Mouse (Mus musculus): Measurements from ENCODE around the gene Plekha5.
"Not testable (repeated sequence)": the region's sequence is repeated elsewhere in the genome, so short reads cannot be mapped to it uniquely, and the experiment has no call there.

Gene Plekha5

DNA sequence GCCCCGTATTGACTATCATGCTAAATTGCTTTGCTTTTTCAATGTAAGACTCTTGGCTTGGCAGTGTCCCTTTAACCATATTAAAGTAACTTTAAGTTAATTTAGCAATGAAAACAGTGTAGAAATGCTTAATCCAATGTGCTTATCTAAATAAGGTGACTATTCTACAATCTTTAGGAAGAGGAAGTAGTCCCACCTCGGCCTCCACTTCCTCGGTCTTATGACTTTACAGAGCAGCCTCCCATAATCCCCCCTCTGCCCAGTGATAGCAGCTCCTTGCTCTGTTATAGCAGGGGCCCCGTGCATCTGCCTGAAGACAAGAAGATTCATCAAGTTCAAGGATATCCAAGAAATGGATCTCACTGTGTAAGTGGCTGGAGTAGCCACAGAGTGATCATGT lies 156.3 kb downstream of the Plekha5 start:
- DNase-seq = no peak

DNA sequence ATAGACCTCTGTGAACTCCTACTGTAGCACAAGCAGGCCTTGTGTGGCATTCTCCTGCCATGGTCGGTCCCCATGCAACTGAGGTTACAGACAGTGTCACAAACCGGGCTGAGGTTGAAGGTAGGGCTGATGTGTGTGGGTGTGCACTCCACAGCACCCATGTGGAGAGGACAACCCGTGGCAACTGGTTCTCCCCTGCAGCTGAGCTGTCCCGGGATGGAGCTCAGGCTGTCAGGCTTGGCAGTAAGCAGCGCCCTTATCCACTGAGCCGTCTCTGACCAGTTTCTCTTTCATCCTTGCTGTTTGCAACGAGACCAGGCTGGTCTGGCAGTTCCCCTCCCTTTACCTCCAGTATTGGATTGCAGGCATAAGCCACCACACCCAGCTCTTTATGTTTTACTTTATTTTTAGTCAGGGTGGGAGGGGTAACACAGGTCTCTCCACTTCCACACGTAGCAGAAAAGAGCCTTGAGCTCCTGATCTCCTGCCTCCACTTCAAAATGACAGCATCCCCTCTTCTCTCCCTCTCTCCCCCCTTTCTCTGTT lies 162.9 kb downstream of the Plekha5 start:
- DNase-seq = no peak

DNA sequence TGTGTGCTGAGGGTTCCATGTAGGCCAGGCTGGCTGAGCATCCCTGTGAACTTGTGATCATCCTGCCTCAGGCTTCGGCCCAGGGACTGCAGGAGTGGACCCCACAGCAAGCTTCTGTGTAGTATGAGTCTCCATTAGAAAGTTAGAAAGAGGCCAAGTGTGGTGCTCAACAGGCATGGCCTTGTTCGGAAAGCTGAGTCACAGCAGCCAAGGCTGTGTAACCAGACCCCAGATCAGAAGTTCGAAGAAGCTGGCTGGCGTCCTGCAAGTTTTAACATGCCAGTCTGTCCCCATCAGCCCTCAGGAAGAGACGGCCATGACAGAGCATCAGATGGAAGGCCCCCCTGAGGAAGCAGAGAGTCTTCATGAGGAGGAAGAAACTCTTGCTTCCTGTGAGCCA lies 167.5 kb downstream of the Plekha5 start:
- DNase-seq = no peak

DNA sequence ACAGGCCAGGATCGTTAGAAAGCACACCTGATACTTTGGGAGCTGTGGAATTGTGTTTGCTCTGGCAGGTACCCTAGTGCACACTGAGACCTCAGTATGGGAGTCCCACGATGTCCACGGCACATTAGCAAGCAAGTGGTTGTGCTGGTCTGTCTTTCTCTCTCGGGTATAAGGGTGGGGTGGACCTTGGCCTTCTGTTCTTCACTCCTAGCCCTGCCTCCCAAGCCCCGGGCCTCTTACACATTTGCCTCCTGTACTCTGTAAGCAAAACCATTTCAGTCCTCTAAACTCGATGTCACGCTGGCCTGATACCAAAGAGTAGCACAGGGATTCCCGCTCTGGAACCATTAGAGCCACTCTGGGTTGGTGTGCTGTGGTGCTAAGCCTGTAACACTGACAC lies 168.9 kb downstream of the Plekha5 start:
- DNase-seq = no peak

DNA sequence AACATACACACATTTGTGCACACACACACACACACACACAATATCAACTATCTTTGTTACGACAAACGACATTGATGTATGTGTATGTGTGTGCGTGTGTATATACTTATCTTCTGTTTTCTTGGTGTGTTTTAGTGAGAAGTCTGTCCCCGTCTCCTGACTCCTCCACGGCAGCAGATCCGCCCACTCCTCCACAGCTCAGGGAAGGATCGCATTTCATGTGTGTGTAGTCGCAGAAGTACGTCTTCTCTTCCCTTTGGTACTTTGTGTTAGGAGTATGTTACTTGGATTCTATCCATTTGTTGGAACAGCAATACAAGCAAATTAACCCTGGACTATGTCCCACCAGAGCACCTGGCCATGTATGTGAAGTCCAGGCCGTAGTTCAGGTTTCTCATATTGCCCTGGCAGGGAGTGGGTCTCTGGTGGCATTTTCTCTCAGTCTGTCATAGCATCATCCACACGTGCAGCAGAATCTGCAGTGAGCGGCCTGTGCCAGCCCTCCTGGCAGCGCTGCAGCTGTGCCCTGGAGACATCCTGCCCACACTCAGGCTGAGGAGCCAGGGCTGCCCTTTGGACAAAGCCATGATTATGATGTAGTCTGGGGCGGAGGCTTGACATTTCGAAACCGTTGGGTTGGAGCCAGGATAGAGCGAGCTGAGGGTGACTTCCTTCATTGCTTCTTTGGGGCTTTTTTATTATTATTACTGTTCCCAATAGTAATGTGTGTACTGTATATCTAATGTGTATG lies 169.7 kb downstream of the Plekha5 start:
- DNase-seq = peak; percentile 75

DNA sequence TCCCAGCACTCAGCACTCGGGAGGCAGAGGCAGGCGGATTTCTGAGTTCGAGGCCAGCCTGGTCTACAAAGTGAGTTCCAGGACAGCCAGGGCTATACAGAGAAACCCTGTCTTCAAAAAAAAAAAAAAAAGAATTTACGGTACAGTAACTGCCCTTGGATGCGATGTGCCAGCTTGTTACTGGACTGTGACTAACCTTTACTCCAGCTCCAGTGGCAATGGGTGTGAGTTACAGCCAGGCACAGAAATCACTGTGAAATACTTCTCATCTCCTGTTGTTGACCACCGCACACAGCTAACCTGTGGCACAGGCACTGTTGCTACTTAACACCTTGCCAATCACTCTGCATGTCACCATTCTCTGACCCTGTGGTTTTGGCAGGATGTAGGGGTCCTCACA lies 171.7 kb downstream of the Plekha5 start:
- DNase-seq = peak; percentile 50

DNA sequence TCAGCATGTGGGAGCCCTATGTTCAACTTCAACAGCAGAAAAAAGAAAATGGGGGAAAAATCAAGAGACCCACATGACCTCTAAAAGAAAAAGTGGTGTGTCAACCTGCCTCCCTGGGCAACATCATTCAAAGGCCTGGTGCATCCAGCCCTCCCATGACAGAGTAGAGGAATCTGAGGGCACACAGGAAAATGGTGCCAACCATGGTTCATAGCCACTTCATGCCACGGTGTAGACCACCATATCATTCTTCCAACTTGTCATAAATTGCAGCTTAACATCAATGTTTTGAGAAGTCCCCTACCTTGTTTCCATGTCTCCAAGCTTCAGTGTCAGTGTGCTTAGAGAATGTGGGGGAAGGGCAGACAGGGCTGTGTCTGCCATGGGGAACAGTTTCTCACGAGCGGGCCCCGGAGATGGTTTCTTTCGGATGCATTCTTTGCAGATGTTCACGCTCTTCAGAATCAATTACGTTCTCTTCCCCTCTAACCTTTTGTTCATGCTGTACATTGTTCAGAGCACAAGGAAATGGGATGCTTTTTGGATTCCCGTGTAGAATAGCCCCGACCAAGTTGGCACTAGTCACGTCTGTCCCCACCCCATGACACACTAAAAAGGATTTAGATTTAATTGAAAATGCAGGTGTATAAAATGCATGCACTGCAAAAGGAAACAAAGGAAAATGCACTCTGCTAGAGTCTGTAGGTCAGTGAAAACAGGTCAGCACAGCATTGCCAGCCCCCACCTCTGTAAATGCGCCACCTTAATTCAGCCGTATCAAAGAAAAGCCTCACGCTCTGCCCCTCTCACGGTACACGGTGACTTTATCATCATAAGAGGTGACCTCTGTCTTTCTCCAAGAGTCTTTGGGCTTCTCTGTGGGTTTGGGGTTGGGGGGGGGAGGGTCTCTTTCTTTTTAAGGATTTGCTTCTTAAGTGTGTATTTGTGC lies 173.8 kb downstream of the Plekha5 start:
- no peak for DNase-seq

DNA sequence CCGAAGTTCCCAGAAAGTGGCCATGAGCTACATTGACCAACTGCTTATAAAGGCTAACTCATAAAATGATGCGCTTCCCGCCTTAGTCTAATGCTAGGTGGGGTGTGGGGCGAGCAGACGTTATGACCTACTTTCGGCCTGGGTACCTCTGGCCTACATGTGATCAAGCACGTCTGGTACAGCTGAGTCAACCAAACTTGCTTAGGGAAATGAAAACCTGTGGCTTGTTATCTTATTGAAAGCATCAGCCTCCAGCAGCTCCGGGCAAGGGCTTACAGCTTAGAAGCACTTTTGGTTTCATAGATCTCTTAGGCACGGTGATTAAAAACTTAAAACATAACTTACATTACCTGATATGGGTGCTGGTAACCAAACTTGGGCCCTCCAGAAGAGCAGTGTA lies 174.7 kb downstream of the Plekha5 start:
- no peak for DNase-seq

DNA sequence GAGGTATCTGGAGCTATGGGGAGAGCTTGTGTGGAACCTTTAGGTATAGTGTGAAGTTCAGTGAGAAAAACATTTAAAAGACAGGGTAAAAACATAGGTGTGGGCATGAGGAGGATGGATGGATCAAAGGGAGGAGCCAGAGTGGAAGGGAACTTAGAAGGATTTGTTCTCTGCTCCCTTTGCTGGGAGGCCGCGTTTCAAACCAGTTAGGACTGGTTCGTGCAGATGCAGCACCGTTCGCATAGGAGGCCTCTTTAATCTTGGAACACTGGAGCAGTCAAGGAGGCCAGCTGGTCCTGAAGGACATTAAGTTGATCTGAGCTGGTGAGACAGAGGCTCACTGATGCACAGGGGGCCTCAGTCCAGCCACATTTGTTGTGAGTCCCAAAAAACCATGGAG lies 175.5 kb downstream of the Plekha5 start:
- no peak for DNase-seq

DNA sequence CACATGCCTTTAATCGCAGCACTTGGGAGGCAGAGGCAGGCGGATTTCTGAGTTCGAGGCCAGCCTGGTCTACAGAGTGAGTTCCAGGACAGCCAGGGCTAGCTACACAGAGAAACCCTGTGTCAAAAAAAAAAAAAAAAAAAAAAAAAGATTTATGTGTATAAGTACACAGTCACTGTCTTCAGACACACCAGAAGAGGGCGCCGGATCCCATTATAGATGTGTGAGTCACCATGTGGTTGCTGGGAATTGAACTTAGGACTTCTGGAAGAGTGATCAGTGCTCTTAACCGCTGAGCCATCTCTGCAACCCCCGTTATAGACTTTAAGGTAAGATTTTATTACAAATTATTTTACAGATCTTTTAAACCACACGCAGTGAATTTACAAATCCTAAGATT lies 176.8 kb downstream of the Plekha5 start:
- DNase-seq = not testable (repeated sequence)

DNA sequence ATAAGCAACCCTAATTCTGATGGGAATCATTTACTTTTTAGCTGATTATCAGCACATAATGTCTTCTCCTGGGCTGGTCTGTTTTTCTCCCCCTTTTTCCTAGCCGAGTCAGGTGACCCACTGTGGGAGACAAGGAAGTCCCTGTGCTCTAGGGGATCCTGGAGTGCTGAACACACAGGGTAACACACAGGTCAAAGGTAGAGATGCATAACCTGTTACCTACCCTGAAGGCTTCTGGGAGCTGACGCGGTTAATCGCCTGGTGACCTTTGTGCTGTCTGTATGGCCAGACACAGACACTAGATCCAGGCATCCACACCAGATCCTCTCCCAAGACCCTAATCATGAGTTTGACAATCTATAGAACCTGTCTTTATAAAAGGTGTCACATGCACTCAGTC lies 177.3 kb downstream of the Plekha5 start:
- DNase-seq = no peak

DNA sequence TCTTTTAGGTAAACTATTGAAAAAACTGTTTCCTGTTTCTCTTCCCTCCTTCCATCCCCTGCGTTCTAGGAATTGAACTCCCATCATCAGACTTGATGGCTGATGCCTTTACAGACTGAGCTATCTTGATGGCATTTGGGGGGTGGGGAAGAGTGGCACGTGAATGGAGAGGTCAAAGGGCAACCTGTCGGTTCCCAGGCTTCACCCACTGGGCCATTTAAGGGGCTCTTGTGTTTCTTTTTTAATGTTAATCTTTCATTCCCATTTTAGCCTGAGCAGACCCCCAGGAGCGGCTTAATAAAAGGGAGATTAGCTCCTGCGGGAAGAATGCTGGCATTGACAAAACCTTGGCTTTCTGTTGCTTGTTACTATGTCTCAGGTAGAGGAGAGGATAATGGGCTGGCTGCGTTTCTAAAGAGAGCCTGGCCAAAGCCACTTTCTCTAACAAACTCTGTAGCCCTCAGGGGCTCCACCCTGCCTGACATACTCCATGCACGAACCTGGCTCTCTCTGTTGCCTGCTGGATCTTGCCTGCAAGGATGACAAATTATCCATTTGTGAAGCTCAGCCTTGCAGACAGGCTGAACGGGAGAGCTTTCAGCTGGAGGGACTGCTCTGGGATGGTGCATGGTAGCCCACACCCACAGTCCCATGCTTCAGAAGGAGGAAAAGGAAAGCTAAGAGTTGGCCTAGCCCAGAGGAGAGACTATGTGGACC lies 179.5 kb downstream of the Plekha5 start:
- no peak for DNase-seq

DNA sequence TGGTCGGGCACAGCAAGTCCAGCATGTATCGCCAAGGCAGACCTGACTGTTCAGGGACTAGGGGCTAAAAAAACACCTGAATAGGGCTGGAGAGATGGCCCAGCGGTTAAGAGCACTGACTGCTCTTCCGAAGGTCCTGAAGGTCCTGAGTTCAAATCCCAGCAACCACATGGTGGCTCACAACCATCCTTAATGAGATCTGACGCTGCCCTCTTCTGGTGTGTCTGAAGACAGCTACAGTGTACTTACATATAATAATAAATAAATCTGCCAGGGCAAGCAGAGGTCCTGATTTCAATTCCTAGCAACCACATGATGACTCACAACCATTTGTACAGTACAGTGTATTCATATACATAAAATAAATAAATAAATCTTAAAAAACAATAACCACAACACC lies 181.3 kb downstream of the Plekha5 start:
- not testable (repeated sequence) for DNase-seq

DNA sequence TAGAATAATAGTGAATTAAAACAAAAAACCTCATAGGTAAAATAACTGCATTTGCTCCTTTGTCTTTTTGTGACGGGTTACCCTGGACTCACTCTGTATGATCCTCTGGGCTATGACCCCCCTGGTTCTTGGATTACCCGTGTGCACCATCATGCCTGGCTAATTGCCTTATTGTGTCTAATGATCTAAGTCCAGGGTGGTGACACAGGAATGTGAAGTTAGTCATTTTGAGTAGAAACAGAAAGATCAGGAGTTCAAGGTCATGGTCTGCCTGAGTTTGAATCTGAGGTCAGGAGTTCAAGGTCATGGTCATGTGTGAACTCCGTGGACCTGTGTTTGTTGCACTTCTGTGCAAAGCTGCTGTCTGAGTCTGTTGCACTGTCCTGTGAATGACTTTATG lies 181.9 kb downstream of the Plekha5 start:
- no peak for DNase-seq

DNA sequence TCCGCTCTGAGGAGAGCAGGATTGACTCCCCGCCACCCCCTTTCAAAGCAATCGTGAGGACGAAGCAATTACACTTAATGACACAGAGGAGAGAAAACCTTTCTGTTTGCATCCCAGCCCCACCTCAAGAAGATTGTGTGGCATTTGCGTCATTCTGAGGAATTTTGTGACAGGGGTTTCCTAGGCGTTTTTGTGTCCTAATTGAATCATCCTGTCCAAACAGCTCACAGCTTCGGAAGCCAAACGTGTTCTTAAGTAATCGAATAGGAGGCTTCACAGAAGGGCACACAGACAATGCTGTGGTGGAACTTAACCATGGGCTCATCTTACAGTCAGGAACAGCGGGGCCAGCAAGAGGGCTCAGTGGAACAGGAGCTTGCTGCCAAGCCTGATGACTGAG lies 182.7 kb downstream of the Plekha5 start:
- no peak for DNase-seq

DNA sequence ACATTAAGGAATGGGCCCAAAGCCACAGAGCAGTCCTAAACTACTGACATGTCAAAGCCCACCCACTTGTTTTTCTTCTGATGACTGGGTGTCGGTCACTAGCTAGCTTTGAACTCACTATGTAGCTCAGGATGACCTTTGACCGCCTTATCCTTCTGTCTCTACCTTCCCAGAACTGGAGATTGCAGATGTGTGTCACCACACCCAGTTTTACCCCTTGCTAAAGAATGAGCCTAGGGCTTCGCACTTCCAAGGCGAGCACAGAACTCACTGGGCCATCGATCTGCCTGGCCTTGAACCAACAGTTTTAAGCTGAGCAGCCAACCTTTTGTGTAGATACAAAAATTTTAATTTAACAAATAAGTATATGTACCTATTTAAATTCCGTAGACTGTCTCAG lies 184.8 kb downstream of the Plekha5 start:
- DNase-seq = no peak

DNA sequence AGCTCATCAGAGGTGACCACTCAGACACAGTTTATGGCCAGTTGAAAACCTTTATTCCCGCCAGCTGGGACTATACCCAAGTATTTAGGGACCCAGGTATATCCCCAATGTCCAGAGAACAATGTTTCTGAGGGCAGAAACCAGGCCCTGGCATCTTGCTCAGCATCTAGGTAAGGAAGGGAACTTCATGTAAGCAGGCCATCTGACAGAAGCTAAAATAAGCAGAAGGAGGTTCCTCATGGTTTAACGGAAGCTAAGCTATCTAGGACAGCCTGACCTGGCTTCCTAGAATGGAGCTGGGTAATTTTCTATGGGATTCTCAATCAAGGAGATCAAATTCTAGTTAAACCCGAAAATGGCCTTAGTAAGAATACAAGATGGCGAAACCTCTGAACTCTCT lies 185.7 kb downstream of the Plekha5 start:
- no peak for DNase-seq

DNA sequence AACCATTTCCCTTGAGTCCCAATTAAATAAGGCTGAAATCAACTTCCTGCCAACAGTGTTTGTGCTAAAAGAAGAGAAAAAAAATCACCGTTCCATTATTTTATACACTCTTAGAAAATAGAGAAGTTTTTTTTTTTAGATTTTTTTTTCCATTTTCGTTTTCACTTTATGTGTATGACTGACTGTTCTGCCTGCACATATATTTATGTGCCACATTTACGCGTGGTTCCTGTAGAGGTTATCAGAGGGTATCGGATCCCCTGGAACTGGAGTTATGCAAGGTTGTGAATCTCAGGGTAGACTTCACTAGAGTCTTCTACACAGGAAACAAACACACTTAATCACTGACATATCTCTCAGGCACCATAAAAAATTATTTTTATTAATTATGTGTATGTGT lies 186.3 kb downstream of the Plekha5 start:
- no peak for DNase-seq

DNA sequence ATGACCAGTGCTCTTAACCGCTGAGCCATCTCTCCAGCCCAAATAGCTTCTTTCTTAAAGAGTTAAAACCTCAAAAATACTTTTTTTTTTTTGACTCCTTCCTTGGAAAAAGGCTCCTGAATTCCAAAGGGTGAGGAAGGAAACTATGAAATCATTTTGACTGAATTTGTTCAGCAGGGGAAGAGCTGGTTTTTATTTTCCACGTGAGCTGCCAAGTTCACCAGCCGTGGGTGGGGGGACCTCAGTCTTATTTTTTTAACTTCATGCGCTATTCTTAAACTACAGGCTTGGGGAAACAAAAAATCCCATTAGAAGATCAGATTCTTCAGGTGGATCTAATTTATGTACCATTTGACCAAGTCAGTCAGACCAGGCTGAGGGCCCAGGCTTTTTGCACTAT lies 187.4 kb downstream of the Plekha5 start:
- no peak for DNase-seq

DNA sequence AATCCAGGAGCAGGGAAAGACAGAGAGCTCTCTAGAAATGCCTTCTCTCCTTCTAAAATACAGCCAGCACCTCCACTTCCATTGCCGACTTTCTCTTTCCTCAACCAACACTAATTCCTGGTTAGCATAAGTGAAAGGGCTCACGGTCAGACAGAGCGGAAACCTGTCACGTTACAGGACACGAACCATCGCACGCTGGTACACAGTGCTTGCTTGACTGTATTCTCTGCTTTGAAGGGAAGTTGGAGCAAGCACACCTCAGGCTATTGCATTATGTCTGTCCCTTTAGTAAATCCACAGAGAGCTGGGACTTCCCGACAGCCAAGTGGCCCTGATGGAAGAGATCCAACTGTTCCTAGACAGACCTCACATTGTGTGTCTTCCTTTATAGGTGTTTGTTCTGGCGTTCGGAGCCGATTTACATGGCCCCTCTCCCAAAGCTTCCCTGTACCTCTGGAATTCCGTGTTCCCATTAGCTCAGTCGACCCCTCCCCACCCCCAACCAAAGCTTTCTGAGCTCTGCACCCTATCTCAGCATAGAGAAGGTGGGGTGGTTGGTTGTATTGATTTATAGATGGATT lies 188.1 kb downstream of the Plekha5 start:
- DNase-seq = no peak

DNA sequence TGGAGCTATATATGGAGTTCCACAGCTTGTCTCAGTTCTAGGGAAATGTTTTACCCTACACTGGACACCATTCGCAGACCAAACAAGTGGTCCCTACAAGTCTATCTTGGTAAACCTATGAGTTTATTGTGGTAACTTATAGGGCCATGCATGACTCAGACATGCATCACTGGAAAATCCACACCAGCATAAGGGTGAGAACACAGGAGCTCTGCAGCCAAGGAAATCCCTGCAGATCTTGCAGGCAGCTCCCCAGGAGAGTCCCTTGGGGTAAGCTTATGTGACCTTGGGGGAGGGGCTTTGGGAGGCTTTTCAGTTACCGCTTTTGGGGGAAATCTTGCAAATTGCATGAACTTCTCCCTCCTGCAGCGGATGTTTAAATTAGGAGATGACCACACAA lies 190.0 kb downstream of the Plekha5 start:
- DNase-seq = no peak

DNA sequence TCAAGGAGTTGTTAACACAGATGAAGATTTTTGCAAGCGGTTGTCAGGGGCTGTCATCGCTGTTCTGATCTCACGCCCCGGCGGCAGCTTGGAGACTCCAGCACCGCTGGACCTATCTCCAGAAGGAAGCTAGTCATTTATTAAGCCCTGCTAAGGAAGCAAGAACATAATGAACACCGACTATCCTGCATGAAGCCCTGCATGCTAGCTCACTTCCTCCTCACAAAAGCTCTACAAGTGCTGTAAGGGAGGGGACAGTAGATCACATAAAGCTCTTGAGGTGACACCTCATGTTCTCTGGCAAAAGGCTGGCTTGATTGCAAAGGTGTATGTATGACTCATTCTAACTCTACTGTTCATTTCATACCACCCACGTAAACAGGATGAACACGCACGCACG lies 190.9 kb downstream of the Plekha5 start:
- DNase-seq = no peak

All from kidney, adult 18-20 months (tissue).